Mouse (Mus musculus) forebrain, embryonic 11.5 days (tissue): ENCODE measurements around the gene Ncor2. TPM values are rescaled to one million over a fixed set of nuclear protein-coding genes. Genes with fewer than 3 reads are reported as not detected.

Experiments used
- ATAC-seq: fragments of 200-750 bp; cut with Nextera tagmentation; replicated peaks from 2 replicates; pipeline ENCODE4 v1.8.0; 2017; ENCODE audit warnings: moderate TSS enrichment; ENCODE audit not compliant: low FRiP score
- DNase-seq: peaks from one replicate; pipeline ENCODE4 v3.0.0-alpha.2; 2017; ENCODE audit warnings: low spot score
- H3K27ac ChIP-seq: fragments of 300-500 bp; sonication (generic); 2 replicates; pipeline ENCODE4 v1.5.1; 2014; ENCODE audit warnings: low read depth, low read length
- H3K27me3 ChIP-seq: fragments of 300-500 bp; sonication (generic); 2 replicates; pipeline ENCODE4 v1.6.1; 2014; ENCODE audit warnings: mild to moderate bottlenecking, low read length, mixed read lengths; ENCODE audit not compliant: control insufficient read depth, insufficient read depth
- H3K36me3 ChIP-seq: fragments of 300-500 bp; sonication (generic); 2 replicates; pipeline ENCODE4 v1.6.1; 2014; ENCODE audit warnings: mild to moderate bottlenecking, low read length, moderate library complexity, mixed read lengths; ENCODE audit not compliant: control insufficient read depth, insufficient read depth
- H3K4me1 ChIP-seq: fragments of 300-500 bp; sonication (generic); replicated peaks from 2 replicates; pipeline ENCODE4 v1.6.1; 2014; ENCODE audit warnings: low read length, mixed read lengths; ENCODE audit not compliant: control insufficient read depth, insufficient read depth
- H3K4me2 ChIP-seq: fragments of 300-500 bp; sonication (generic); 2 replicates; pipeline ENCODE4 v1.6.1; 2014; ENCODE audit warnings: low read depth, mild to moderate bottlenecking, low read length, moderate library complexity, mixed read lengths; ENCODE audit not compliant: severe bottlenecking
- H3K4me3 ChIP-seq: fragments of 300-500 bp; sonication (generic); 2 replicates; pipeline ENCODE4 v1.5.1; 2014; ENCODE audit warnings: low read depth, low read length
- H3K9ac ChIP-seq: fragments of 300-500 bp; sonication (generic); 2 replicates; pipeline ENCODE4 v1.6.1; 2014; ENCODE audit warnings: low read length
- H3K9me3 ChIP-seq: fragments of 300-500 bp; sonication (generic); 2 replicates; pipeline ENCODE4 v1.6.1; 2016; ENCODE audit warnings: low read length, mixed read lengths; ENCODE audit not compliant: control insufficient read depth
- WGBS: fragments of 180-500 bp; shearing (Covaris S2); extraction: QIAGEN DNeasy Blood & Tissue Kit; methylation state at CpG from one replicate; pipeline ENCODE4 v1.1.7; 2014; 5-methylcytosine and 5-hydroxymethylcytosine counted together
- polyA plus RNA-seq: library from polyadenylated mRNA; unstranded; fragments of >200 nt; fragmentation: Nextera tagmentation; extraction: Ambion mirVana; gene quantifications from 2 replicates; pipeline ENCODE4 v1.2.1, GENCODE M21; 2014

The Ncor2 gene
- polyA plus RNA-seq, 1 experiment from 2014 or later, result 27.3 TPM

DNA sequence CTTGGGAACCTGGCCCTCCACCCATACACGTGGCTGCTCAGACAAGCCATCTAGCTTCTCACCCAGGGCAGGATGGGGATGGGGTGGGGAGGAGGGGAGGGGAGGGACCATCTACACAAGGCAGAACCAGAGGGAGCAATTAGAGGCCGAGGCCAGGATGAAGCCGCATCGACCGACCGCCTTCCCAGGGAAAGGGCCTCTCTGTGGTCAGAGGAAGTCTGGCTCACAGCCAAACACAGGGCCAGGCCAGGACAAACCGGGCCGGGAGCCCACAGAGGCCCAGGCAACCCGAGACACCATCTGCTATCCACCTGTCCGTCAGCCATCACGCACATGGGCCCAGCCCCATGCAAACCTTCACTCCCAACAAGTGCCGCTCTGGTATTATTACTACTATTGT is 19.7 kb downstream of the Ncor2 start:
- Histone ChIP-seq H3K9ac (peak overlapping the region; percentile 35), H3K36me3 (no peaks in the 10 kb centered on the region), H3K27me3 (no peaks in the 10 kb centered on the region), H3K4me2 (peak overlapping the region; percentile 36; the same call in 1 of the 2 replicates), H3K9me3 (no peaks in the 10 kb centered on the region), H3K27ac (peak overlapping the region; percentile 88), H3K4me1 (peaks cover 61% of the 10 kb centered on the region), H3K4me3 (no peak overlapping the region)
- 9% methylated on average over 12 of the region's 12 CpGs for WGBS
- DNase-seq, result peak; percentile 83
- ATAC-seq, result peak; percentile 62

- ATAC-seq, result peak; percentile 45
- no peaks in the 10 kb centered on the region for H3K36me3 ChIP-seq
- H3K27ac ChIP-seq, result peak overlapping the region; percentile 88
- H3K4me1 ChIP-seq, result peaks cover 60% of the 10 kb centered on the region
- peak overlapping the region; percentile 36 for H3K4me2 ChIP-seq
- peak; percentile 71 for DNase-seq
- no peaks in the 10 kb centered on the region for H3K9me3 ChIP-seq
- no peak overlapping the region for H3K4me3 ChIP-seq
- H3K27me3 ChIP-seq, result no peaks in the 10 kb centered on the region
- WGBS, result 20% methylated on average over 21 of the region's 21 CpGs
- peak overlapping the region; percentile 48 for H3K9ac ChIP-seq
Observed at GRCm38 (mm10) chr5:125158232-125158961, 20.6 kb downstream of the Ncor2 start.

DNA sequence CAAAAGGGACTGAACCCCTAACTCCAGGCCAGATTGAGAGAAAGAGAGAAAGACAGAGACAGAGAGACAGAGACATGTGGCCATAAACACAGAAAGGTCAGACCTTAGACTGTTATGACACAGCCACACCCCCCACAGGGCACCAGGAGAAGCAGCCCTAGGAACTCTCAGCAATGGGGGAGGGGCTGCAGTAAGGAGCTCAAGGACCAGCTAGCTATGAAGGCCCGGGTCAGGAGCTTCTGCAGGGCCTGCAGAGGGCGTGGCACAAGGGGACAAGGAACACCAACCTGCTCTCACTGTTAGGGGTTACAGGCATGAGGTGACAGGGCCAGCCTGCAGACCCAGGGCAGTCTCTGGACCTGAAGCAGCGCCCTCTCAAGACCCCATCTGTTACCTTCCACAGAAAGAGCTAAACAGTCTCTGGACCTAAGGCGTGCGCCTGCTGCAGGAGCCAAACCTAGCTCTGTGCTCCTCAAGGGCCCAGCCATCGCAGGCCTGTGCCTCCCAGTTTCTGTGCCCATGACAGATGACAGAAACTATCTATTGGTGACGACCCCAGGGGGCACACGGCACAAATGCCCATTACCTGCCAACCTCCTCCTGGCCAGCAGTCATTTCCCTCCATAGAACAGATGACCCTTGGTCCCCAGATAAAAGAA is 21.5 kb downstream of the Ncor2 start:
- H3K27me3 ChIP-seq, result no peaks in the 10 kb centered on the region
- no peak overlapping the region for H3K4me3 ChIP-seq
- H3K36me3 ChIP-seq, result no peaks in the 10 kb centered on the region
- WGBS, result 46% methylated on average over 8 of the region's 8 CpGs
- H3K4me2 ChIP-seq, result 0 out of 2 replicates have a peak overlapping the region, but pooled peaks have one; percentile 8
- ATAC-seq (no peak), DNase-seq (no peak)
- H3K9ac ChIP-seq, result peak overlapping the region; percentile 35; the same call in 1 of the 2 replicates
- H3K9me3 ChIP-seq, result no peaks in the 10 kb centered on the region
- H3K4me1 ChIP-seq, result peaks cover 62% of the 10 kb centered on the region
- peak overlapping the region; percentile 88; the same call in 1 of the 2 replicates for H3K27ac ChIP-seq

- H3K4me1 ChIP-seq, result peaks cover 71% of the 10 kb centered on the region
- ATAC-seq, result no peak
- no peaks in the 10 kb centered on the region for H3K27me3 ChIP-seq
- no peaks in the 10 kb centered on the region for H3K36me3 ChIP-seq
- no peak overlapping the region for H3K4me2 ChIP-seq
- H3K27ac ChIP-seq, result peak overlapping the region; percentile 27; the same call in 1 of the 2 replicates
- 83% methylated on average over 22 of the region's 22 CpGs for WGBS
- H3K9ac ChIP-seq, result peak overlapping the region; percentile 35; the same call in 1 of the 2 replicates
- no peak overlapping the region for H3K4me3 ChIP-seq
- DNase-seq, result no peak
- no peaks in the 10 kb centered on the region for H3K9me3 ChIP-seq
Observed at GRCm38 (mm10) chr5:125156418-125157205, 22.4 kb downstream of the Ncor2 start.

DNA sequence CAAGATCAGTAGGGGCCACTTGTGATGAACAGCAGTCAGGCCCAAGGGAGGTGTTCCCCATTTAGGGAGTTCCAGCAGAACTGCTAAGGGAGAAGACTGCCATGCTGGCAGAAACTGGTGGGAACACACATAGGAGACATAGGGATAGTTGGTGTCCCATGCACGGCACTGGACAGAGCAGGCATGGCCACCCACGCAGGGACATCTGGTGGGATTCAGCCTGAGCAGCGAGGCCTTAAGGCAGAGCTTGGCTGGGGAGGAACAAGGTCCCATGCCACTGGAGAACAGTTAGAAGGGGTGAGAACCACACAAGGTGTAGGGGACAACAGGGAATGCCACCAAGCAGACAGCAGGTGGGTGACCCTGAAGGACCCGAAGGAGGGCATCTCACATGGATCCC is 23.6 kb downstream of the Ncor2 start:
- DNase-seq, result no peak
- Histone ChIP-seq H3K36me3 (no peaks in the 10 kb centered on the region), H3K9ac (no peak overlapping the region), H3K4me2 (no peak overlapping the region), H3K4me1 (peaks cover 79% of the 10 kb centered on the region), H3K27ac (peak overlapping the region; percentile 31; the same call in 1 of the 2 replicates), H3K4me3 (no peak overlapping the region), H3K9me3 (no peaks in the 10 kb centered on the region), H3K27me3 (no peaks in the 10 kb centered on the region)
- ATAC-seq, result no peak
- 89% methylated on average over 4 of the region's 4 CpGs for WGBS

- Histone ChIP-seq H3K4me1 (peaks cover 77% of the 10 kb centered on the region), H3K4me2 (no peak overlapping the region), H3K27me3 (no peaks in the 10 kb centered on the region), H3K36me3 (no peaks in the 10 kb centered on the region), H3K27ac (peak overlapping the region; percentile 31; the same call in 1 of the 2 replicates), H3K9me3 (no peaks in the 10 kb centered on the region), H3K4me3 (no peak overlapping the region), H3K9ac (peak overlapping the region; percentile 12; the same call in 1 of the 2 replicates)
- 88% methylated on average over 5 of the region's 5 CpGs for WGBS
- DNase-seq (no peak), ATAC-seq (no peak)
Observed at GRCm38 (mm10) chr5:125154989-125155388, 24.0 kb downstream of the Ncor2 start.

DNA sequence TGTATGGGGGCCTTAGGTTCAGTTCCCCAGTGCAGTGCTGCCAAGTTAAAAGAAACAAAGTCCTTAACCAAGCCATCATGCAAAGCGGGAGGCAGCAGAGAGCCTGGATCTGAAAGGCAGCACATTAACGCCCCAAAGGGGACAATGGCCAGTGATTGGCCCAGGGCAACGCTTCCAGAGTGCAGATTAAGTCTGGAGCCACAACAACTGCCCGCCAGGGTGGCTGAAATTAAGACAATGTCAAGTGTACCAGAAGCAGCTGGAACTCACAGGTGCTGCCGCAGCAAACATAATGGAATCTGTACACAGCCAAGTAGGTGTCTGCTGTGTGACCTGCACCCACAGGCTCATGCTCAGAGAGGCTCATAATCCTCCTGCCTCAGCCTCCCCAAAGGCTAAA is 24.8 kb downstream of the Ncor2 start:
- DNase-seq, result no peak
- Histone ChIP-seq H3K9ac (no peak overlapping the region), H3K4me3 (no peak overlapping the region), H3K9me3 (no peaks in the 10 kb centered on the region), H3K4me2 (no peak overlapping the region), H3K27me3 (no peaks in the 10 kb centered on the region), H3K36me3 (no peaks in the 10 kb centered on the region), H3K27ac (peak overlapping the region; percentile 41), H3K4me1 (peaks cover 72% of the 10 kb centered on the region)
- ATAC-seq, result no peak
- WGBS, result 41% methylated on average over 5 of the region's 5 CpGs

DNA sequence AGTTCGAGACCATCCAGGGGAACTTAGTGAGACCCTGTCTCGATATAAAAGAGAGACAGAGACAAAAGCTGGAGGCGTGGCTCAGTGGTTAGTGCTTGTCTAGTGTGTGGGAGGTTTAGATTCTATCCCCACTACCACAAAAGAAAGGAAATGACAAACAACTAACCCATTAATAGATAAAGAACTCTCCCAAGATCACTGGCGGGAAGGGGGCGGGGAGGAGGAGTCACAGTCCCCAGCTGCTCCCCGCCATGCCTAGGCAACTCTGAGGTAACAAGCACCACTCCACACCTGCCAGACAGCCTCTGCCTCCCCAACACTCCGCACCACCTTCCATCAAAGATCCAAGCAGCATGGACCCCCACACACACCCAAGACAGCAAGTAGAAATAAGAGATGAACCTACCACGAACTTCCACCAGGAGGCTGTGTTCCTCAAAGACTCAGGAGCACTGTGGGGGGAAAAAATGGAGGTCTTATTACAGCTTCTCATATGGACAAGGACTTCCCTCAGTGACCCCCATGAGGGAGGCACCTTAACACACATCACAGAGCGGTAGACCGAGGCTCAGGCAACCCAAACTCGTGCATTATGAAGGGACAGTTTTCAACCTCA is 25.7 kb downstream of the Ncor2 start:
- H3K9ac ChIP-seq, result no peak overlapping the region
- 84% methylated on average over 11 of the region's 11 CpGs for WGBS

More for the DNA sequence above, 25.7 kb downstream of the Ncor2 start:
- H3K36me3 ChIP-seq, result no peaks in the 10 kb centered on the region
- ATAC-seq, result no peak
- H3K27ac ChIP-seq, result peak overlapping the region; percentile 92
- peaks cover 72% of the 10 kb centered on the region for H3K4me1 ChIP-seq
- H3K9me3 ChIP-seq, result no peaks in the 10 kb centered on the region
- no peaks in the 10 kb centered on the region for H3K27me3 ChIP-seq
- no peak overlapping the region for H3K4me2 ChIP-seq
- H3K4me3 ChIP-seq, result no peak overlapping the region
- DNase-seq, result no peak
